Mouse (Mus musculus): ENCODE data around the gene Dmbx1.

Dmbx1 gene

GRCm38 (mm10) chr4:115940681-115941080 is 955 bp upstream of the Dmbx1 start:
- no peak for DNase-seq (ENCODE audit: low spot score)

- no peak for DNase-seq (ENCODE audit: low spot score)
Observed at GRCm38 (mm10) chr4:115938276-115939160, 1.2 kb downstream of the Dmbx1 start.

GRCm38 (mm10) chr4:115937061-115937976 is 2.4 kb downstream of the Dmbx1 start:
- DNase-seq (ENCODE audit: low spot score), result no peak

GRCm38 (mm10) chr4:115936646-115937045 is 3.1 kb downstream of the Dmbx1 start:
- DNase-seq (ENCODE audit: low spot score), result no peak

GRCm38 (mm10) chr4:115935835-115936581 is 3.7 kb downstream of the Dmbx1 start:
- DNase-seq (ENCODE audit: low spot score), result no peak

- no peak for DNase-seq (ENCODE audit: low spot score)
Observed at GRCm38 (mm10) chr4:115931556-115932088, 8.1 kb downstream of the Dmbx1 start.

- DNase-seq (ENCODE audit: low spot score), result no peak
Observed at GRCm38 (mm10) chr4:115927637-115928036, 12.1 kb downstream of the Dmbx1 start.

- no peak for DNase-seq (ENCODE audit: low spot score)
Observed at GRCm38 (mm10) chr4:115923262-115923880, 16.4 kb downstream of the Dmbx1 start.

- DNase-seq (ENCODE audit: low spot score), result no peak
Observed at GRCm38 (mm10) chr4:115922688-115923087, 17.0 kb downstream of the Dmbx1 start.

- peak; percentile 32 for DNase-seq (ENCODE audit: low spot score)
Observed at GRCm38 (mm10) chr4:115919911-115920310, 19.8 kb downstream of the Dmbx1 start.

- DNase-seq (ENCODE audit: low spot score), result no peak
Observed at GRCm38 (mm10) chr4:115911586-115911985, 28.1 kb downstream of the Dmbx1 start.

- no peak for DNase-seq (ENCODE audit: low spot score)
Observed at GRCm38 (mm10) chr4:115908641-115909040, 31.1 kb downstream of the Dmbx1 start.

GRCm38 (mm10) chr4:115907994-115908393 is 31.7 kb downstream of the Dmbx1 start:
- no peak for DNase-seq (ENCODE audit: low spot score)

GRCm38 (mm10) chr4:115906791-115907190 is 32.9 kb downstream of the Dmbx1 start:
- no peak for DNase-seq (ENCODE audit: low spot score)

GRCm38 (mm10) chr4:115905701-115906100 is 34.0 kb downstream of the Dmbx1 start:
- DNase-seq (ENCODE audit: low spot score), result no peak

GRCm38 (mm10) chr4:115904375-115904774 is 35.4 kb downstream of the Dmbx1 start:
- no peak for DNase-seq (ENCODE audit: low spot score)

GRCm38 (mm10) chr4:115902816-115903215 is 36.9 kb downstream of the Dmbx1 start:
- DNase-seq (ENCODE audit: low spot score), result peak; percentile 92

GRCm38 (mm10) chr4:115897901-115898631 is 41.7 kb downstream of the Dmbx1 start:
- DNase-seq (ENCODE audit: low spot score), result no peak

- no peak for DNase-seq (ENCODE audit: low spot score)
Observed at GRCm38 (mm10) chr4:115894281-115894680, 45.4 kb downstream of the Dmbx1 start.

- DNase-seq (ENCODE audit: low spot score), result no peak
Observed at GRCm38 (mm10) chr4:115890553-115890952, 49.2 kb downstream of the Dmbx1 start, which contains the start of gene 6430628N08Rik. Gene 6430628N08Rik (plus strand): TSS chr4:115890665.

Data from testis, postnatal 10 days (tissue).